Mouse (Mus musculus) thymus, adult 2 months (tissue): Measurements from ENCODE around the gene Cacfd1.

Source experiments
- CTCF ChIP-seq: fragments of 200-500 bp; IDR thresholded peaks from 2 replicates; pipeline ENCODE4 v1.5.1; 2012; ENCODE audit warnings: mild to moderate bottlenecking, control low read depth, low read length, moderate library complexity, borderline replicate concordance; ENCODE audit not compliant: control insufficient read depth, poor library complexity, insufficient read depth; ENCODE audit errors: extremely low read depth
- POLR2A ChIP-seq: fragments of 200-500 bp; IDR thresholded peaks from 2 replicates; pipeline ENCODE4 v1.6.1; 2012; ENCODE audit warnings: mild to moderate bottlenecking, low read length, control low read depth, moderate library complexity; ENCODE audit not compliant: control insufficient read depth, poor library complexity, insufficient read depth; ENCODE audit errors: extremely low read depth

GRCm38 (mm10) chr2:26993936-26994335, 15.8 kb upstream of the Cacfd1 start:
- TF ChIP-seq CTCF (no peak), POLR2A (no peak)
